Mouse (Mus musculus) heart, embryonic 14.5 days (tissue): Measurements from ENCODE around the gene Disp1. TPM values are rescaled to one million over a fixed set of nuclear protein-coding genes. Genes with fewer than 3 reads are reported as not detected.

ENCODE experiments used
- microRNA-seq: library from miRNA; unstranded; fragments of <30 nt; microRNA quantifications from one replicate; pipeline ENCODE4, GENCODE M21; 2016
- polyA plus RNA-seq: library from polyadenylated mRNA; unstranded; fragments of >200 nt; fragmentation: Nextera tagmentation; extraction: Ambion mirVana; gene quantifications from 2 replicates; pipeline ENCODE4 v1.2.1, GENCODE M21; 2014

Gene Disp1
- polyA plus RNA-seq, 1 experiment from 2014 or later = 10.8 TPM

Small RNA genes within 50 kb of the gene (microRNA-seq; reads per million reads assigned to microRNA genes)
- not detected for gene Gm24975

Other genes with a start within 250 kb of the Disp1 start
- 14.5 and 18.7 TPM in 2 replicates for gene Aida, start 75.1 kb upstream of the Disp1 start, polyA plus RNA-seq
- 45.4 and 50.0 TPM in 2 replicates for gene Brox, start 75.7 kb upstream of the Disp1 start, polyA plus RNA-seq
- 71.9 and 76.2 TPM in 2 replicates for gene Mia3, start 148.0 kb upstream of the Disp1 start, polyA plus RNA-seq
- gene Taf1a, start 167.5 kb upstream of the Disp1 start, polyA plus RNA-seq = 15.1 TPM in 2 replicates
- 0.11 TPM in 1 of 2 replicates, not detected in the other for gene Hhipl2, start 196.7 kb upstream of the Disp1 start, polyA plus RNA-seq